Mouse (Mus musculus) subcutaneous adipose tissue, adult 2 months (tissue): ENCODE data around the gene Cd55b. TPM values are rescaled to one million over a fixed set of nuclear protein-coding genes. Genes with fewer than 3 reads are reported as not detected.

Source experiments
- polyA plus RNA-seq: library from polyadenylated mRNA; depleted of rRNA; stranded (reverse); fragments of >200 nt; gene quantifications from 2 replicates; pipeline ENCODE4 v1.2.3, GENCODE M21; 2012; ENCODE audit warnings: low replicate concordance; rRNA removed

Gene Cd55b
- polyA plus RNA-seq, result not detected in 2 replicates

DNA sequence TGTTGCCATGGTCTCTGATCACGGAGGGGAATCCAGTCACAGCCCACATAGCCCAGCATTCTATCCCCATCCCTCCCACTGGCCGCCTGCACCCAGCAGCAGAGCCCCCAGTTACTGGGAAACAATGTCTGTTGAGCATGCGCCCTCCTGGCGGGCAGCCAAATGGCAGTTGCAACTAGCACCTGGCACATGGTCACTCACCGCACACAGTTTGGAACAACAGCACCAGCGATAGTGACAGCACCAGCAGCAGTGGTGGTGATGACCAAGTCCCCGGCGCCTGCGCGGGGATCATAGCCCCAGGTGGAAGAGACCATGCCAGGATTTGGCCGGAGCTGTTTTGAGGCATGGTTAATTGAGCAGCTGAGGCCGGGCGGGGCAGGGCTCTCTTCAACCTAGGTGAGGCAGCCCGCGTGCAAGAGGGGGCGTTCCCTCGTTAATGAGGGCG is at the start of gene Cd55b:
TSS of gene Cd55b (minus strand) at position 346 of the 448 bp plus-strand sequence.

DNA sequence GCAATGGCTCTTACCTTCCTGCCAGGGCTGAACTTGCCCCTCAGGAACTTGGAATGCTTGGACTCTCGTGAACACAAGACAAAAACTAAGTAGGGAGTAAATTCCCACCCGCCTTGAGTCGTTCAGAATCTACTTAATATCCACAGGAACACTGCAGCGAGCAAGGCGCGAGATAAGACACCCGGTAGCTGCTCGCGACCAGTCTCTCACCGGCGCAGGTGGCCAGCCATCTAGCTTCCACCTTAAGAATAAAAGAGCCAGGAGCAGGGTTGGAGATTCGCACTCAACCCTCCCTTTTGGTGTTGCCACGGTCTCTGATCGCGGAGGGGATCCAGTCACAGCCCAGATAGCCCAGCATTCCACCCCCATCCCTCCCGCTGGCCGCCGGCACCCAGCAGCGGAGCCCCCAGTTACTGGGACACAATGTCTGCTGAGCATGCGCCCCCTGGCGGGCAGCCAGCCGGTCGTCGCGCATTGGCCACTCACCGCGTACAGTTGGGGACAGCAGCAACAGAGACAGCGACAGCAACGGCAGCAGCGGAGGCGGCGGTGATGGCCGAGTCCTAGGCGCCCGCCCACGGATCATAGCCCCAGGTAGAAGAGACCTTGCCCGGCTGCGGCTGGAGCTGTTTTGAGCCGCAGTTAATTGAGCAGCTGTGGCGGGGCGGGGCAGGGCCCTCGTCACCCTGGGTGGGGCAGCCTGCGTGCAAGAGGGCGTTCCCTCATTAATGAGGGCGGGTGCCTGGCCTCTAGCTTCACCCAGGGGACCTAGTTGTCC is 39.5 kb upstream of the Cd55b start, which contains the start of gene Cd55:
TSS of gene Cd55 (minus strand) at position 661 of the 778 bp plus-strand sequence.

Other genes with a start within 250 kb of the Cd55b start
- gene Cd55, start 39.7 kb upstream of the Cd55b start, polyA plus RNA-seq, result 34.5 and 54.7 TPM in 2 replicates
- gene Zp3r, start 206.6 kb upstream of the Cd55b start, polyA plus RNA-seq, result not detected in 2 replicates
- 0.16 and 1.5 TPM in 2 replicates for gene C4bp, start 238.6 kb upstream of the Cd55b start, polyA plus RNA-seq